Mouse (Mus musculus): ENCODE results near the gene Ankrd55. TPM values are rescaled to one million over a fixed set of nuclear protein-coding genes. Genes with fewer than 3 reads are reported as not detected.
"Not testable (repeated sequence)": the region's sequence is repeated elsewhere in the genome, so short reads cannot be mapped to it uniquely, and the experiment has no call there.

Ankrd55 gene
- polyA plus RNA-seq, 1 experiment from 2014 or later: 0.26 TPM

- Histone ChIP-seq H3K27ac (ENCODE audit: low read length) (no peak overlapping the region), H3K36me3 (ENCODE audit: control insufficient read depth, insufficient read depth) (no peaks in the 10 kb centered on the region), H3K4me3 (ENCODE audit: low read depth, low read length) (no peak overlapping the region), H3K4me1 (ENCODE audit: control insufficient read depth, low read depth, low read length) (no peaks in the 10 kb centered on the region), H3K4me2 (ENCODE audit: low read depth, low read length) (no peak overlapping the region), H3K27me3 (ENCODE audit: control insufficient read depth, insufficient read depth, low read depth, low read length) (no peaks in the 10 kb centered on the region), H3K9me3 (replicated peaks; ENCODE audit: control insufficient read depth, low read length) (no peaks in the 10 kb centered on the region), H3K9ac (ENCODE audit: low read depth, low read length) (no peak overlapping the region)
- no peak for ATAC-seq (ENCODE audit: low read depth)
- 13% methylated on average over 1 of the region's 1 CpGs for WGBS (ENCODE audit: insufficient replicate concordance)
These were observed 20.4 kb downstream of the Ankrd55 start for GRCm38 (mm10) chr13:112308672-112309071.

- not testable (repeated sequence) for H3K4me2 ChIP-seq (ENCODE audit: low read depth, low read length); H3K9me3 ChIP-seq (replicated peaks; ENCODE audit: control insufficient read depth, low read length); H3K27me3 ChIP-seq (ENCODE audit: control insufficient read depth, insufficient read depth, low read depth, low read length); H3K9ac ChIP-seq (ENCODE audit: low read depth, low read length); H3K4me3 ChIP-seq (ENCODE audit: low read depth, low read length); H3K27ac ChIP-seq (ENCODE audit: low read length); H3K4me1 ChIP-seq (ENCODE audit: control insufficient read depth, low read depth, low read length); H3K36me3 ChIP-seq (ENCODE audit: control insufficient read depth, insufficient read depth); ATAC-seq (ENCODE audit: low read depth)
- WGBS (ENCODE audit: insufficient replicate concordance): 56% methylated on average over 3 of the region's 3 CpGs
These were observed 23.4 kb downstream of the Ankrd55 start for GRCm38 (mm10) chr13:112311611-112312010.

GRCm38 (mm10) chr13:112315442-112315841 is 27.2 kb downstream of the Ankrd55 start:
- Histone ChIP-seq H3K27ac (ENCODE audit: low read length) (no peak overlapping the region), H3K4me1 (ENCODE audit: control insufficient read depth, low read depth, low read length) (no peaks in the 10 kb centered on the region), H3K9me3 (replicated peaks; ENCODE audit: control insufficient read depth, low read length) (no peaks in the 10 kb centered on the region), H3K27me3 (ENCODE audit: control insufficient read depth, insufficient read depth, low read depth, low read length) (no peaks in the 10 kb centered on the region), H3K4me2 (ENCODE audit: low read depth, low read length) (no peak overlapping the region), H3K36me3 (ENCODE audit: control insufficient read depth, insufficient read depth) (no peaks in the 10 kb centered on the region), H3K4me3 (ENCODE audit: low read depth, low read length) (no peak overlapping the region), H3K9ac (ENCODE audit: low read depth, low read length) (no peak overlapping the region)
- WGBS (ENCODE audit: insufficient replicate concordance): 38% methylated on average over 3 of the region's 3 CpGs
- ATAC-seq (ENCODE audit: low read depth): no peak

GRCm38 (mm10) chr13:112316622-112317482 is 28.6 kb downstream of the Ankrd55 start:
- ATAC-seq (ENCODE audit: low read depth): no peak
- Histone ChIP-seq H3K9ac (ENCODE audit: low read depth, low read length) (no peak overlapping the region), H3K9me3 (replicated peaks; ENCODE audit: control insufficient read depth, low read length) (no peaks in the 10 kb centered on the region), H3K4me2 (ENCODE audit: low read depth, low read length) (no peak overlapping the region), H3K27me3 (ENCODE audit: control insufficient read depth, insufficient read depth, low read depth, low read length) (no peaks in the 10 kb centered on the region), H3K4me1 (ENCODE audit: control insufficient read depth, low read depth, low read length) (no peaks in the 10 kb centered on the region), H3K4me3 (ENCODE audit: low read depth, low read length) (no peak overlapping the region), H3K27ac (ENCODE audit: low read length) (no peak overlapping the region), H3K36me3 (ENCODE audit: control insufficient read depth, insufficient read depth) (no peaks in the 10 kb centered on the region)
- WGBS (ENCODE audit: insufficient replicate concordance): 48% methylated on average over 11 of the region's 11 CpGs

GRCm38 (mm10) chr13:112318124-112318523 is 29.9 kb downstream of the Ankrd55 start:
- no peak overlapping the region for H3K9ac ChIP-seq (ENCODE audit: low read depth, low read length)
- ATAC-seq (ENCODE audit: low read depth): no peak
- WGBS (ENCODE audit: insufficient replicate concordance): 64% methylated on average over 8 of the region's 8 CpGs
- H3K4me2 ChIP-seq (ENCODE audit: low read depth, low read length): no peak overlapping the region
- H3K4me1 ChIP-seq (ENCODE audit: control insufficient read depth, low read depth, low read length): no peaks in the 10 kb centered on the region
- no peaks in the 10 kb centered on the region for H3K9me3 ChIP-seq (replicated peaks; ENCODE audit: control insufficient read depth, low read length)
- no peak overlapping the region for H3K27ac ChIP-seq (ENCODE audit: low read length)
- H3K36me3 ChIP-seq (ENCODE audit: control insufficient read depth, insufficient read depth): no peaks in the 10 kb centered on the region
- H3K27me3 ChIP-seq (ENCODE audit: control insufficient read depth, insufficient read depth, low read depth, low read length): no peaks in the 10 kb centered on the region
- no peak overlapping the region for H3K4me3 ChIP-seq (ENCODE audit: low read depth, low read length)

- no peak for ATAC-seq (ENCODE audit: low read depth)
- H3K4me1 ChIP-seq (ENCODE audit: control insufficient read depth, low read depth, low read length): no peaks in the 10 kb centered on the region
- no peaks in the 10 kb centered on the region for H3K27me3 ChIP-seq (ENCODE audit: control insufficient read depth, insufficient read depth, low read depth, low read length)
- no peak overlapping the region for H3K4me2 ChIP-seq (ENCODE audit: low read depth, low read length)
- no peak overlapping the region for H3K27ac ChIP-seq (ENCODE audit: low read length)
- no peaks in the 10 kb centered on the region for H3K36me3 ChIP-seq (ENCODE audit: control insufficient read depth, insufficient read depth)
- WGBS (ENCODE audit: insufficient replicate concordance): 51% methylated on average over 12 of the region's 12 CpGs
- no peak overlapping the region for H3K4me3 ChIP-seq (ENCODE audit: low read depth, low read length)
- no peak overlapping the region for H3K9ac ChIP-seq (ENCODE audit: low read depth, low read length)
- H3K9me3 ChIP-seq (replicated peaks; ENCODE audit: control insufficient read depth, low read length): no peaks in the 10 kb centered on the region
These were observed 35.5 kb downstream of the Ankrd55 start for GRCm38 (mm10) chr13:112323591-112324266.

GRCm38 (mm10) chr13:112325126-112325525 is 36.9 kb downstream of the Ankrd55 start:
- Histone ChIP-seq H3K36me3 (ENCODE audit: control insufficient read depth, insufficient read depth) (no peaks in the 10 kb centered on the region), H3K4me3 (ENCODE audit: low read depth, low read length) (no peak overlapping the region), H3K4me2 (ENCODE audit: low read depth, low read length) (no peak overlapping the region), H3K9ac (ENCODE audit: low read depth, low read length) (no peak overlapping the region), H3K27ac (ENCODE audit: low read length) (no peak overlapping the region), H3K4me1 (ENCODE audit: control insufficient read depth, low read depth, low read length) (no peaks in the 10 kb centered on the region), H3K27me3 (ENCODE audit: control insufficient read depth, insufficient read depth, low read depth, low read length) (no peaks in the 10 kb centered on the region), H3K9me3 (replicated peaks; ENCODE audit: control insufficient read depth, low read length) (no peaks in the 10 kb centered on the region)
- ATAC-seq (ENCODE audit: low read depth): no peak
- WGBS (ENCODE audit: insufficient replicate concordance): 71% methylated on average over 2 of the region's 2 CpGs

GRCm38 (mm10) chr13:112326403-112326802 is 38.2 kb downstream of the Ankrd55 start:
- ATAC-seq (ENCODE audit: low read depth): no peak
- Histone ChIP-seq H3K9ac (ENCODE audit: low read depth, low read length) (no peak overlapping the region), H3K27me3 (ENCODE audit: control insufficient read depth, insufficient read depth, low read depth, low read length) (no peaks in the 10 kb centered on the region), H3K9me3 (replicated peaks; ENCODE audit: control insufficient read depth, low read length) (no peaks in the 10 kb centered on the region), H3K4me3 (ENCODE audit: low read depth, low read length) (no peak overlapping the region), H3K4me1 (ENCODE audit: control insufficient read depth, low read depth, low read length) (no peaks in the 10 kb centered on the region), H3K27ac (ENCODE audit: low read length) (no peak overlapping the region), H3K4me2 (ENCODE audit: low read depth, low read length) (no peak overlapping the region), H3K36me3 (ENCODE audit: control insufficient read depth, insufficient read depth) (no peaks in the 10 kb centered on the region)
- 60% methylated on average over 7 of the region's 7 CpGs for WGBS (ENCODE audit: insufficient replicate concordance)

GRCm38 (mm10) chr13:112326977-112327376 is 38.7 kb downstream of the Ankrd55 start:
- H3K27me3 ChIP-seq (ENCODE audit: control insufficient read depth, insufficient read depth, low read depth, low read length): no peaks in the 10 kb centered on the region
- no peak overlapping the region for H3K9ac ChIP-seq (ENCODE audit: low read depth, low read length)
- ATAC-seq (ENCODE audit: low read depth): no peak
- no peaks in the 10 kb centered on the region for H3K4me1 ChIP-seq (ENCODE audit: control insufficient read depth, low read depth, low read length)
- H3K27ac ChIP-seq (ENCODE audit: low read length): no peak overlapping the region
- no peak overlapping the region for H3K4me2 ChIP-seq (ENCODE audit: low read depth, low read length)
- WGBS (ENCODE audit: insufficient replicate concordance): 49% methylated on average over 5 of the region's 5 CpGs
- no peak overlapping the region for H3K4me3 ChIP-seq (ENCODE audit: low read depth, low read length)
- H3K9me3 ChIP-seq (replicated peaks; ENCODE audit: control insufficient read depth, low read length): no peaks in the 10 kb centered on the region
- no peaks in the 10 kb centered on the region for H3K36me3 ChIP-seq (ENCODE audit: control insufficient read depth, insufficient read depth)
